Mouse (Mus musculus) E14TG2a.4 (cell line): Measurements from ENCODE around the gene 4930415O20Rik.

Experiments
- H3K27me3 ChIP-seq: 2 replicates; pipeline ENCODE4 v1.6.1; 2014; ENCODE audit warnings: low read length, control low read depth; ENCODE audit not compliant: insufficient read depth
- H3K36me3 ChIP-seq: 2 replicates; pipeline ENCODE4 v1.6.1; 2014; ENCODE audit warnings: low read length, control low read depth; ENCODE audit not compliant: insufficient read depth
- H3K4me1 ChIP-seq: replicated peaks from 2 replicates; pipeline ENCODE4 v1.6.1; 2014; ENCODE audit warnings: low read depth, low read length, control low read depth
- H3K4me3 ChIP-seq: replicated peaks from 2 replicates; pipeline ENCODE4 v1.5.1; 2014; ENCODE audit warnings: mild to moderate bottlenecking, low read length
- H3K9me3 ChIP-seq: 2 replicates; pipeline ENCODE4 v1.6.1; 2014; ENCODE audit warnings: low read length, control low read depth
- CTCF ChIP-seq: conservative IDR thresholded peaks from 2 replicates; pipeline ENCODE4 v1.5.1; 2014; ENCODE audit warnings: low read length
- NANOG ChIP-seq: IDR thresholded peaks from 2 replicates; pipeline ENCODE4 v1.6.1; 2014; ENCODE audit warnings: borderline replicate concordance, low read length, mixed read lengths
- POU5F1 ChIP-seq: IDR thresholded peaks from 2 replicates; pipeline ENCODE4 v1.6.1; 2014; ENCODE audit warnings: low read length, borderline replicate concordance

Gene 4930415O20Rik

GRCm38 (mm10) chr15:98570873-98571538, at the start of gene 4930415O20Rik, which contains the start of gene Ccnt1:
TSS of gene 4930415O20Rik (plus strand) at chr15:98571004.
TSS of gene Ccnt1 (minus strand) at chr15:98570923.
- Histone ChIP-seq H3K4me1 (peaks cover 32% of the 10 kb centered on the region), H3K4me3 (0 out of 2 replicates have a peak within 1 kb of the TSS, but pooled peaks have one; percentile 97), H3K9me3 (no peaks in the 10 kb centered on the region), H3K27me3 (no peaks in the 10 kb centered on the region), H3K36me3 (peaks cover 11% of the 10 kb centered on the region)
- no peak for TF ChIP-seq NANOG
- TF ChIP-seq CTCF, result no peak
- TF ChIP-seq POU5F1, result no peak

GRCm38 (mm10) chr15:98521245-98521644, 49.6 kb upstream of the 4930415O20Rik start:
- no peak overlapping the region for H3K4me3 ChIP-seq
- H3K9me3 ChIP-seq, result no peaks in the 10 kb centered on the region
- H3K4me1 ChIP-seq, result peaks cover 80% of the 10 kb centered on the region
- no peaks in the 10 kb centered on the region for H3K27me3 ChIP-seq
- peaks cover 83% of the 10 kb centered on the region for H3K36me3 ChIP-seq
- no peak for TF ChIP-seq NANOG
- TF ChIP-seq CTCF, result no peak
- TF ChIP-seq POU5F1, result no peak

GRCm38 (mm10) chr15:98526057-98526456, 44.7 kb upstream of the 4930415O20Rik start:
- H3K4me3 ChIP-seq, result 0 out of 2 replicates have a peak overlapping the region, but pooled peaks have one; percentile 3

GRCm38 (mm10) chr15:98527056-98527771, 43.6 kb upstream of the 4930415O20Rik start:
- H3K27me3 ChIP-seq, result no peaks in the 10 kb centered on the region
- no peaks in the 10 kb centered on the region for H3K9me3 ChIP-seq
- TF ChIP-seq CTCF (no peak), POU5F1 (no peak), NANOG (no peak)
- peaks cover 99% of the 10 kb centered on the region for H3K4me1 ChIP-seq
- H3K36me3 ChIP-seq, result peaks cover 100% of the 10 kb centered on the region
- H3K4me3 ChIP-seq, result no peak overlapping the region

More at GRCm38 (mm10) chr15:98526057-98526456, 44.7 kb upstream of the 4930415O20Rik start:
- Histone ChIP-seq H3K4me1 (peaks cover 99% of the 10 kb centered on the region), H3K36me3 (peaks cover 100% of the 10 kb centered on the region), H3K27me3 (no peaks in the 10 kb centered on the region), H3K9me3 (no peaks in the 10 kb centered on the region)
- TF ChIP-seq POU5F1 (no peak), NANOG (no peak), CTCF (no peak)

GRCm38 (mm10) chr15:98528066-98528563, 42.7 kb upstream of the 4930415O20Rik start:
- H3K4me3 ChIP-seq, result no peak overlapping the region
- H3K4me1 ChIP-seq, result peaks cover 92% of the 10 kb centered on the region
- H3K36me3 ChIP-seq, result peaks cover 94% of the 10 kb centered on the region
- TF ChIP-seq CTCF (no peak), POU5F1 (no peak), NANOG (no peak)
- H3K9me3 ChIP-seq, result no peaks in the 10 kb centered on the region
- H3K27me3 ChIP-seq, result no peaks in the 10 kb centered on the region

GRCm38 (mm10) chr15:98532281-98532680, 38.5 kb upstream of the 4930415O20Rik start:
- no peak for TF ChIP-seq POU5F1
- no peak for TF ChIP-seq CTCF
- TF ChIP-seq NANOG, result no peak
- H3K36me3 ChIP-seq, result peaks cover 56% of the 10 kb centered on the region
- H3K27me3 ChIP-seq, result no peaks in the 10 kb centered on the region
- H3K9me3 ChIP-seq, result no peaks in the 10 kb centered on the region
- peak overlapping the region; percentile 94 for H3K4me3 ChIP-seq
- H3K4me1 ChIP-seq, result peaks cover 60% of the 10 kb centered on the region

GRCm38 (mm10) chr15:98533035-98533531, 37.7 kb upstream of the 4930415O20Rik start:
- peak overlapping the region; percentile 94 for H3K4me3 ChIP-seq
- TF ChIP-seq NANOG, result no peak
- no peaks in the 10 kb centered on the region for H3K9me3 ChIP-seq
- peaks cover 55% of the 10 kb centered on the region for H3K36me3 ChIP-seq
- H3K27me3 ChIP-seq, result no peaks in the 10 kb centered on the region
- peaks cover 52% of the 10 kb centered on the region for H3K4me1 ChIP-seq

- Histone ChIP-seq H3K9me3 (no peaks in the 10 kb centered on the region), H3K36me3 (peaks cover 54% of the 10 kb centered on the region)
- TF ChIP-seq CTCF, result no peak
- TF ChIP-seq NANOG, result no peak
- no peak for TF ChIP-seq POU5F1
These were observed 36.8 kb upstream of the 4930415O20Rik start, which contains the start of gene Kansl2 for GRCm38 (mm10) chr15:98533881-98534627. TSS of gene Kansl2 (minus strand) at chr15:98534264.

GRCm38 (mm10) chr15:98535921-98536320, 34.9 kb upstream of the 4930415O20Rik start:
- Histone ChIP-seq H3K9me3 (no peaks in the 10 kb centered on the region), H3K27me3 (no peaks in the 10 kb centered on the region), H3K36me3 (peaks cover 54% of the 10 kb centered on the region), H3K4me3 (no peak overlapping the region), H3K4me1 (peaks cover 25% of the 10 kb centered on the region)
- no peak for TF ChIP-seq NANOG

More at GRCm38 (mm10) chr15:98533881-98534627, 36.8 kb upstream of the 4930415O20Rik start, which contains the start of gene Kansl2:
- Histone ChIP-seq H3K4me1 (peaks cover 43% of the 10 kb centered on the region), H3K27me3 (no peaks in the 10 kb centered on the region), H3K4me3 (peak within 1 kb of the TSS; percentile 94)
